Mouse (Mus musculus) layer of hippocampus, postnatal 14 days (tissue): ENCODE measurements around the gene Rnf214. TPM values are rescaled to one million over a fixed set of nuclear protein-coding genes. Genes with fewer than 3 reads are reported as not detected.
A peak's percentile ranks its signal among the peaks of the same experiment; 100 is the strongest.

Experiments
- DNase-seq, 2 experiments: peaks; one replicate each; pipeline ENCODE4 v3.0.0; 2021 to 2022; ENCODE audit warnings: low spot score in 2 of 2, mixed read lengths in 1 of 2
- long read RNA-seq, 2 experiments: library from polyadenylated mRNA; stranded (forward); transcript quantifications; one replicate each; pipeline ENCODE4 v2.0.0; 2021
- total RNA-seq, 2 experiments: library from RNA; stranded (reverse); gene quantifications; 2 replicates each; pipeline ENCODE4 v1.2.3; 2021

Gene Rnf214
- total RNA-seq: 10 to 100 TPM; 67.0 to 67.2 TPM
- long read RNA-seq, experiment 1, transcript Rnf214-201 (14 exons, 3,964 nt): major isoform, 10 of 27 reads
- long read RNA-seq, experiment 1, partial matches to known transcripts: 5 of 27 reads
- long read RNA-seq, experiment 1, other reads (novel, unspliced or antisense): 11 of 27 reads
- long read RNA-seq, experiment 2, transcript Rnf214-201 (14 exons, 3,964 nt): major isoform, 10 of 29 reads
- long read RNA-seq, experiment 2, partial matches to known transcripts: 7 of 29 reads
- long read RNA-seq, experiment 2, other reads (novel, unspliced or antisense): 10 of 29 reads

- peak; percentile 88 to 89 for DNase-seq
These were observed at the start of gene Rnf214, which contains the start of gene Pcsk7 for GRCm38 (mm10) chr9:45906355-45907077. TSS of gene Rnf214 (minus strand) at chr9:45906911. TSS of gene Pcsk7 (plus strand) at chr9:45906497.

GRCm38 (mm10) chr9:45955107-45955963 lies 48.6 kb upstream of the Rnf214 start, which contains the start of gene Sidt2:
TSS of gene Sidt2 (minus strand) at chr9:45955258.
- DNase-seq: peak; percentile 86 to 92

- peak; percentile 34 to 63 for DNase-seq
These were observed 47.8 kb upstream of the Rnf214 start for GRCm38 (mm10) chr9:45954294-45955106.

GRCm38 (mm10) chr9:45953511-45954293 lies 47.0 kb upstream of the Rnf214 start:
- no peak for DNase-seq

- no peak for DNase-seq
These were observed 46.2 kb upstream of the Rnf214 start for GRCm38 (mm10) chr9:45952890-45953289.

- DNase-seq: no peak
These were observed 45.3 kb upstream of the Rnf214 start for GRCm38 (mm10) chr9:45952057-45952456.

- no peak for DNase-seq
These were observed 40.1 kb upstream of the Rnf214 start for GRCm38 (mm10) chr9:45946872-45947183.

GRCm38 (mm10) chr9:45946182-45946871 lies 39.6 kb upstream of the Rnf214 start:
- DNase-seq: no peak

- no peak for DNase-seq
These were observed 39.0 kb upstream of the Rnf214 start for GRCm38 (mm10) chr9:45945721-45946120.

- no peak for DNase-seq
These were observed 38.0 kb upstream of the Rnf214 start for GRCm38 (mm10) chr9:45944506-45945400.

- no peak for DNase-seq
These were observed 37.2 kb upstream of the Rnf214 start for GRCm38 (mm10) chr9:45943628-45944505.

- no peak for DNase-seq
These were observed 36.2 kb upstream of the Rnf214 start for GRCm38 (mm10) chr9:45942916-45943315.

GRCm38 (mm10) chr9:45942464-45942863 lies 35.8 kb upstream of the Rnf214 start:
- DNase-seq: no peak

GRCm38 (mm10) chr9:45941329-45941888 lies 34.7 kb upstream of the Rnf214 start:
- DNase-seq: no peak

- DNase-seq: no peak
These were observed 33.1 kb upstream of the Rnf214 start for GRCm38 (mm10) chr9:45939794-45940193.

- DNase-seq: no peak
These were observed 32.4 kb upstream of the Rnf214 start for GRCm38 (mm10) chr9:45938952-45939637.
